Mouse (Mus musculus) megakaryocyte, embryonic 14.5 days (primary cell): ENCODE results near the gene Akr1b8.

Experiments
- FLI1 ChIP-seq: IDR thresholded peaks from 2 replicates; pipeline ENCODE4 v1.6.1; 2012; ENCODE audit warnings: low read length, inconsistent platforms, mixed read lengths
- GATA1 ChIP-seq: IDR thresholded peaks from 3 replicates; pipeline ENCODE4 v1.6.1; 2012; ENCODE audit warnings: mixed read lengths, low read length, inconsistent platforms, borderline replicate concordance

GRCm38 (mm10) chr6:34343426-34343825, 10.5 kb upstream of the Akr1b8 start:
- TF ChIP-seq GATA1 (no peak), FLI1 (no peak)
